Mouse (Mus musculus) adrenal gland, postnatal 36 days (tissue): ENCODE data around the gene S100a3. TPM values are rescaled to one million over a fixed set of nuclear protein-coding genes. Genes with fewer than 3 reads are reported as not detected.
A peak's percentile ranks its signal among the peaks of the same experiment; 100 is the strongest.

Experiments
- DNase-seq, 2 experiments: peaks; one replicate each; pipeline ENCODE4 v3.0.0; 2021; ENCODE audit warnings: mixed read lengths in 1 of 2
- long read RNA-seq, 2 experiments: library from polyadenylated mRNA; stranded (forward); transcript quantifications; one replicate each; pipeline ENCODE4 v2.0.0; 2021; ENCODE audit warnings: borderline sequencing depth in 2 of 2
- total RNA-seq, 2 experiments: library from RNA; stranded (reverse); gene quantifications; 2 replicates each; pipeline ENCODE4 v1.2.3; 2021

S100a3 gene
- under 1 TPM in 1 of 2 experiments, not detected in 1; 0.46 TPM for total RNA-seq
- long read RNA-seq, experiment 1: 0 reads
- long read RNA-seq, experiment 2: 0 reads

DNA sequence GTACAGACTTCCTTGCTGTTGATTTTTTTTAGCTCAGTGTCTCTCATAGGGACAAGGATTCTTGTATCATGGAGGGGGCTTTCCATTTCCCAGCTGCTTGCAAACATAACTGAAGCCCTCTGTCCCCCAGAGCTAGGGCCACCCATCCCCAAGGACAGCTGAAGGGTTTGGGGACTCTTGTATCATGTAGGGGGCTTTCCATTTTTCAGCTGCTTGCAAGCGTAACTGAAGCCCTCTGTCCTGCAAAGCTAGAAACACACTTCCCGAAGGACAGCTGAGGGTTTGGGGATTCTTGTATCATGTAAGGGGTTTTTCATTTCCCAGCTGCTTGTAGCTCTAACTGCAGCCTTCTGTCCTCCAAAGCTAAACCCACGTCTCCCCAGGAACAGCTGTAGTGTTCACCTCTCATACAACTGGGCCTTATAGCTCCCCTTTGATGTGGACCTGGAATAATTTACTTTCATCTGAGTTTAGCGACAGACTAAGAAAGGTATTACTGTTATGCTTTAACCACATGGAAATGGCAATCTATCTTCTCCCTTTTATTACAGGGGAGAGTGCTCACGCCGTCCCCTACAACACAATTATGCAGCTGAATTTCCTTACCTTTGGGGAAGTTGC lies at the start of gene S100a3:
TSS of gene S100a3 (plus strand) at position 571 of the 621 bp plus-strand sequence.
- DNase-seq: no peak

DNA sequence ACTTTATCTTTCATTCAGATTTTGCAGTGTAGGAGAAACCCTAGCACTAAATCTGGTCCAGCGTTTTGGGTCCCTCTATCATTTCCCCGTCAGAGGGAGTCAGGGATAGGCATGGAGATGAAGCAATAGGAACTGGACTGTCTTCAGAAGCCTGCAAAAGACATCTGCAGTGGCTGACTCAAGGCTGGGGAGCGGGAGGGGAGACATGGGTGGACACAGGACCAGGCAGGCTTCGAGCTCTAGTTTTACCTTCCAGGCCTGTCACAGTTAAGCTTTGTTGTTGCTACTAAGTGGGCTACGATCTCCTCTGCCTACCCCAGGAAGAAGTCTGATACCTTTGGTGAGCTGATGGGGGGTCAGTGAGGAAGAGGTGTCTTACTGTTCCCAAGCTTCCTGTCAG lies 48.1 kb upstream of the S100a3 start:
- DNase-seq: no peak

- DNase-seq: no peak
Observed at GRCm38 (mm10) chr3:90512948-90513642, 47.3 kb upstream of the S100a3 start.

- peak; percentile 84 to 85 for DNase-seq
Observed at GRCm38 (mm10) chr3:90513796-90514590, 46.4 kb upstream of the S100a3 start, which contains the start of the genes S100a1 and S100a13. TSS of gene S100a1 (minus strand) at chr3:90514392. TSS of gene S100a13 (plus strand) at chr3:90514435.

DNA sequence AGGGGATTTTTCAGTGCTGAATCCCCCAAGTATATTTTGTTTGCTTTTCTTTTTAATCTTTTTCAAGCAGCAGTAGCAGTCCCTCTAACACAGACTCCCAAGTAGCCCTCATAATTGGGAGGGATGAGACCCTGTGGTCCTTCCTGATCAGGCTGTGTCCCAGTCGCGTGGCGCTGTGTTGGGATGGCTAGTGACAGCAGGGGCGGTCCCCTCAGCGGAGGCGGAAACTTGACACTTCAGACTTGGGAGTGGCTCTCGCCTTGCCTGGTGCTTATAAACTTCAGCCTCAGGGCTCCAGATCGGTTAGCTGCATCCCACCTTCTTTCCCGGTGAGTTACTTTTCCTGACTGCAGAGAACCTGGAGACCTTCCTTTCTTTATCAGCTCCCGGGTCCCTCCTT lies 45.7 kb upstream of the S100a3 start:
- DNase-seq: peak; percentile 83 to 85

GRCm38 (mm10) chr3:90515242-90515641 lies 45.1 kb upstream of the S100a3 start:
- DNase-seq: peak; percentile 58 to 69

DNA sequence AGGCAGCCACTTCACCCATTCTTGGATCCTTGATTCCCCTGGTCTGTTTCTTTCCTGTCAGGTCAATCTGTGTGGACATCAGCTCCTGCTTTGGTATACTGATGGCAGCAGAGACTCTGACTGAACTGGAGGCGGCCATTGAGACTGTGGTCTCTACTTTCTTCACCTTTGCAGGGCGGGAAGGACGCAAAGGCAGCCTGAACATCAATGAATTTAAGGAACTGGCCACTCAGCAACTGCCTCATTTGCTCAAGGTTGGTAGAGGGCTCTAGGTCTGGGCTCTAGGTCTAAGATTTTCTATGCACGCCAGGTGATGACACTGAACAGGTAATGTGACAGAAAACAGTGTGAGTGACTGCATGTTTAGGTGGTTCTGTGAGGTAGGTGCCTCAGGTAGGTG lies 44.6 kb upstream of the S100a3 start:
- no peak for DNase-seq

DNA sequence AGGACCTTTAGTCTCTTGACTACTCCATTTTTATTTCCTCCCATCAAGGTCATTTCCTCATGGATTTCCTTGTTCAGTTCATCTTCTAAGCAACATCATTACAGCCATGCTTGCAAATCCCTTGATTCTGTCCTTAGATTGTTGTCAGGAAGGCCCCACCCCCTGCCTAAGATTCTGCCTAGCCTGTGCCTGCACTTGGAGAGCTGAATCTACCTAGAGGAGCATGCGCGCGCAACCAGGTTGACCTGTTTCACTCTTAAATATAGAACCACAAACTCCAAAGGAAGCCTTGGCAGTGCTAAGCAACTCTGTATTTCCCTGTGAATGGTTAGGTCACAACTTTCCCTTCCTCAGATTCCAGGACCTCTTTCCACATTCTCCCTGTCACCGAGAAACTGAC lies 42.7 kb upstream of the S100a3 start:
- DNase-seq: no peak

GRCm38 (mm10) chr3:90525421-90525820 lies 35.0 kb upstream of the S100a3 start:
- DNase-seq: peak; percentile 40 to 59

DNA sequence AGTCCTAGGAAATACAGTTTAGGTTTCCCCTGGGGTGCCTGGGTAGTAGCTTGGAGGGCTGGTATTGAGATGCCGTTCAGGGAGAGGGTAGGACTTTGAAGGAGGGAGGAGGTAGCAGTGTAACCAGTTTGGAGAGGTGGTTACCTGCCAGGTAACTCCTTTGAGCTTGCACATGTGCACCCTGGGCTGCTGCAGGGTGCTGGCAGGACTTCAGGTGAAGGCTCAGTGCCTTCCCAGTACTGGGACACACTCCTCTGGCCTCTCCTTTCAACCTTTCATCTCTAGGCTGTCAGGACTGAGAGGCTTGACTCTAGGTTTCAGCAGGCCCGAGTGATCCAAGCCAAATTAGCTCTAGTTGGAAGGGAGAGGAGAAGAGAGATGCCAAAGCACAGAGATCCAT lies 34.3 kb upstream of the S100a3 start:
- no peak for DNase-seq

- DNase-seq: no peak
Observed at GRCm38 (mm10) chr3:90526580-90526979, 33.8 kb upstream of the S100a3 start, which contains the start of gene S100a14. TSS of gene S100a14 (plus strand) at chr3:90526856.

DNA sequence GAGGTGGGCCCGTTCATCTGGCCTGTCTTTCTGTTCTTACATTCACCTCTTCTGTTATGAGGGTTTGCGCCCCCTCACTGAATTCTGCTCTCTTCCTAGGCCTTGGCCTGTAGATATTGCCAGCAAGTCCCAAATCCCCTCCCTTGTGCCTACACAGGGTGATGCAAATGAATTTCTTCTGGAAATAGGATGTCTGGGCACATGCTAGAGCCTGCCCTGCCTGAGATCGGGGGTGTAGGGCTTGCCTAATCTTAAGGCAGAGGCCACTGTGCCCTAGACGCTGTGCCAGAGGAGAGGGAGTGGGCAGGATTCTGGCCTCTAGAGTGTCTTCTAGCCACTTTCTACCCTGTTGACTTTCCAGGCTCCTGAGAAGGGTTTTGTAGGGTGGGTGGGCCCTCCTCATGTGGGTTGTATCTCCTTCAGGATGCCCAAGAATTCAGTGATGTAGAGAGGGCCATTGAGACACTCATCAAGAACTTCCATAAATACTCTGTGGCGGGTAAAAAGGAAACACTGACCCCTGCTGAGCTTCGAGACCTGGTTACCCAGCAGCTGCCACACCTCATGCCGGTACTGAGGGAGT lies 33.0 kb upstream of the S100a3 start:
- DNase-seq: no peak

GRCm38 (mm10) chr3:90531713-90532112 lies 28.7 kb upstream of the S100a3 start:
- no peak for DNase-seq

GRCm38 (mm10) chr3:90535446-90535845 lies 24.9 kb upstream of the S100a3 start:
- DNase-seq: no peak

- peak; percentile 88 for DNase-seq
Observed at GRCm38 (mm10) chr3:90537141-90537904, 23.1 kb upstream of the S100a3 start, which contains the start of gene S100a16. TSS of gene S100a16 (plus strand) at chr3:90537254.

- no peak for DNase-seq
Observed at GRCm38 (mm10) chr3:90537905-90538296, 22.5 kb upstream of the S100a3 start.

- DNase-seq: peak; percentile 30 to 45
Observed at GRCm38 (mm10) chr3:90540904-90541303, 19.5 kb upstream of the S100a3 start.

GRCm38 (mm10) chr3:90549676-90550420 lies 10.5 kb upstream of the S100a3 start:
- DNase-seq: no peak

DNA sequence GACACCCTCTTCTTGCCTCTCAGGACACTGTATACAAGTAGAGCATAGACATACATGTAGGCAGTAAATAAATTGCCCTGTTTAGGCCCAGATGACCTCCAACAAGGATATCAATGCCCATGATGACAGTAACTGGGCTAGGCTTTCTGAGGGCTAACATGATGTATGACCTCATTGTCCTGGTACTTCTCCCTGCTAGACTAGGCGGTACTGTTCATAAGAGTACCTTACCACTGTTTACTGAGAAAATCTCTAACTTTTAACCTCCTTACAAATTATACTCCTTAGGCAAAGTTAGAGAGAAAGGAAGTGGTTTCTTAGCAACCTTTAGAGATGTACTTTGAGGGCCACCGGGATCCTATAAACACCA lies 10.0 kb upstream of the S100a3 start:
- DNase-seq: no peak

DNA sequence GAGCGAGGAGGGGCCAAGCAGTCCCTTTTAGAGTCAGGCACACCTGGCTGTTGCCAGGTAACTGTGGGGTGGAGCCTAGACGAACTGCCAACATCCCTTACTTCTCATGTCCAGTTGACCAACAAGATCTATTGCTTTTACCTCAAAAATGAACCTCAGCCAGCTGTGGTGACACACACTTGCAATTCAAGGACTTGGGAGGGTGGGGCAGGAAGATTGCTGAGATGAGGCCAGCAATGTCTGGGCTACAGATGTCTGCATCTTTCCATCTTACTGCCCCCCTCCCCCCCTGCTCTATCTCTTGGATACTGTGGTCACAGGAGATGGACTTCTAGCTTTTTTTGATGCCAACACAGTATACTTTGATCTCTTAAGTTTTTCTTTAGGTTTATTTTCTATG lies 8.1 kb upstream of the S100a3 start:
- peak; percentile 45 to 58 for DNase-seq

DNA sequence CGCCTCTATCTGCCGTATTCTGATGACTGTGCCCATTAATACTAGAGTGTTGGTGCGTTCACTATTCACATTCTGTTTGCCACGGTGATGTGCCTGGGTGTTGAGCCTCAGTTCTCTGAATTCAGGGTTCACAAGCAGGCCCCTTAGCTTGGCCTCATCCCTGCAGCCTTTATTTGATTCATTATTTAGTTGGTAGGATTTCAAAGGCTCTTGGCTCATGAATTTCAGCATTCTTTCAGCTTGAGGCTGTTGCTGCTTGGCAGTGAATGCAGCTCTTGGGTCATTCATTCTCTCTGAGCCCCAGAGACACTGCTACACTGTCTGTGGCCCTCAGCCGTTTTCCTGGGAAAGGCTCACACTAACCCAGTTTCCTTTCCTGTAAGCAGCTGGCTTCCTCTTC lies 4.4 kb upstream of the S100a3 start:
- no peak for DNase-seq
